Mouse (Mus musculus) brain, adult 2 months (tissue): ENCODE results near the gene Cldn12.

Source experiments
- DNase-seq: peaks from one replicate; pipeline ENCODE4 v3.0.0; 2011; ENCODE audit warnings: low read depth, low spot score

The Cldn12 gene

DNA sequence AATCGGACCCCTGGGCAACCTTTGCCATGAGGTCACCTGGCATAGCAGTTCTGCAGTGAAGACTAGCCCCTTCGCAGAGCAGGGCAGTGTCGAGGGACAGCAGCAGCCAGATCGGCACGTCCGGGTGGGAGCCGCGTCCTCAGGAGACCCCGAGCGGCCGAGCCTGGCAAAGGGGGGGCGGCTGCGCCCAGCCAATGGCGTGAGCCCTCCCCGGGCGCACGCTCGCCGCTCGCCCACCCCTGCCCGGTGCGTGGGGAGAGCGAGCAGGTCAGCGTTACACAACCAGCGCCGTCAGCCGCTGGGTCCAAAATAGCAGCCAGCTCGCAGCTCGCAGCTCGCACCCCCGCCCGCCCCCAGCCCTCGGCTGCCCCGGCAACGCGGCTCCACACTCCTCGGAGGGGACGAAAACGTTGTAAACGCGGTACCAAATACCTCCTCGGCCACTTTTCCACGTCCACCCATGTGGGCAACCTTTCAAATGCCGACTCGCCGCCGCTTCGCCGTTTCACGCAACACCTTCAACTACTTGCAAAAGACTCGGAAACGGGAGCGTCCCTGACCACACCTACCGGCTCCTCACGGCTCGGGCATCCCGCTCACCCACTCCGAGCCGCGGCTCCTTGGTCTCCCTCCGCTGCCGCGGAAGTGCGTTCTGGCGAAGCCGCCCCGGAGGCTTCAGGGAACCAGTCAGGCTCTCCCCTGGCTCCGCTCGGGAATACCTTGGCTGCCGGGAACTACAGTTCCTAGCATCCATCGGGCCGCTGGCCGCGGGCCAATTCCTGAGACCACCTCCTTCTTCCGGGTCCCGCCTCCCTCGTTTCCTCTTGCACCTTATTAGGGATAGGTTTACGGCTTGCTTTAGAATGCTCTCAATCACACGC lies at the start of gene Cldn12:
Cldn12 (minus strand) TSS at position 763 of the 881 bp plus-strand sequence.
- DNase-seq = peak; percentile 99

DNA sequence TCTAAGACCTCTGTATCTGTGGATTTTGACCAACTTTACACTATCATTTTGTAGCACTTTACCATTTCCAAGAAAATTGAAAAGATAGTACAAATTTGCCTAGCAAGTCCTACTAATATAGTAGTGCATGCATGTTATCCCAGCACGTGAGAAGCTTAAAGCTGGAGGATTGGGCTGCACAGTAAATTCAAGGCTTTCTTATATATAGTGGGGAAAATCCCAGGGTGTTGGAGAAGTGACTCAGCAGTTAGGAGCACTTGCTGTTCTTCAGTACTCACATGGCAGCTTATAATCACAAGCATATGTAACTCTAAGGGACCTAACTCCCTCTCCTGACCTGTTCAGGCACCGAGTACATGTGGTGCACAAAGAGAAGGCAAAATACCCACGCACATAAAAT lies 47.7 kb upstream of the Cldn12 start:
- DNase-seq = no peak

DNA sequence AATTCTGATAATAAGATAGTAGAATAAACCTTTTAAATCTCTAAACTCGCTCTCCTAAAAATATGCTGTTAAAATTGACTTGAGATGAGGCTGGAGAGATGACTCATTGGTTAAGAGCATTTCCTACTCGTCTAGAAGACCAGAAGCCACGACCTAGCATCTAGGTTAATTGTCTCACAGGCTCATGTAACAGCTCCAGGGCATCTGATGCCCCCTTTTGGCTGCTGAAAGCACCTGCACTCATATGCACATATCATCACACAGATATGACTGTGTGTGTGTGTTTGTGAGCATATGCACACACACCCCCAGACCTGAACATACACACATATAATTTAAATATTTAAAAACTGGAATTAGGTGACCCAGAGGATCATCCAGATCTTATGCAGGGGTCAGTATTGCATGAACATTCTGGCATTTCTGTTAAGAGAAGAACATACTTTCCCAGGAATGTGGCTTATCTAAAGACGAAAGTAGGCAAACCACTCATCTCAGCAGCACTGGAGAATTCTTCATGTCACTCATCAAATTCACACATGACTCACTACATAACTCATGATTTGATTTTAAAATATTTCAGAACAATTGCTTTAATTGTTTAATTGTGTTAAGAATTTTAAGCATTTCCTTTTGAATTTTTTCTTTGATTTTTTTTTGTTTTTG lies 46.4 kb upstream of the Cldn12 start:
- no peak for DNase-seq

DNA sequence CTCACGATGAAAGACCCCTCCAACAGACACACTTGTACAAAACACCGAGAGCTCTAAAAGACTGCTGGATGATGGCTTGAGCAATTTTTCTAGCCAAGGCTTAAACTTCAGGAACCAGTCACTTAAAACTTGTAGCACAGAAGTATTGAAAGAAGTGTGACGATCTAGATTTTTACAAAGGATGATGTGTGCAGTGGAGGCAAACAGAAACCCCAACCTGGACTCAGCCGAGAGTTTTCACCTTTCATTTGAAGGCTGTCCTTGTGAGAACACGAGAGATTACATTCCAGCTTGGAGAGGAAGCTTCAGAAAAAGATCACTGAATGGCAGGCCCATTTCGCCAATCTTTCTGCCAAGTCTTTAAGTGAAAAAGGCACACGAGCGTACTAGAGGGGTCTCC lies 45.0 kb upstream of the Cldn12 start:
- no peak for DNase-seq

DNA sequence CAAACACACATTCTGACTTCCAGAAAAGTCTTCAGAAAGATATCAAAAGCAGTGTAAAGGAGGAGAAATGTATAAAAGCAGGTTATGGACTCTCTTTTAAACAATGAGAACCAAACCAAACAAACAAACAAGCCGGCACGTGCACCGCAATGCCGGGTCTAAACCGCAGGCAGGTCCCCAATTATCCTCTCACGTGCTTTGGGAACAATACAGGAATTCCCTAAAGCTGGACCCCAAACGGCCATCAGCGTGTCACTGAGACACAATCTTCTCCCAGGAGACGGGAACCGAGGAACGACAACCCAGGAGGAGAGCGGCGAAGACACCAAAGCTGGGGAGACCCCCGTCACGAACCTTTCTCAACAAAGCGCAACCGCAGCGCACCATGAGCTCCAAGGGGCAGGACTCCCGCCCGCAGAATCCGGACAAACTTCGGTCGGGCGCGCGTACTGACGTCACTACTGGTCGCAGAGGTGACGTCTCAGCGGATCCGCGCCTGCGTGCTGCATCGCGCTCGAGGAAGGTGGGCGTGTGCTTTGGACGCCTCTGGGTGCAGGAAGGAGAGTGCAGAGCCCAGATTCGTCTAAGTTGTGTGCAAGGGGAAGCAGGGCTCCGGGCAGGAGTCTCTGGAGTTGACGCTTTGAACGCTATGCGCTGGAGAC lies 44.5 kb upstream of the Cldn12 start, which contains the start of gene Gtpbp10:
Gtpbp10 (minus strand) TSS at position 460 of the 662 bp plus-strand sequence.
- peak; percentile 96 for DNase-seq

DNA sequence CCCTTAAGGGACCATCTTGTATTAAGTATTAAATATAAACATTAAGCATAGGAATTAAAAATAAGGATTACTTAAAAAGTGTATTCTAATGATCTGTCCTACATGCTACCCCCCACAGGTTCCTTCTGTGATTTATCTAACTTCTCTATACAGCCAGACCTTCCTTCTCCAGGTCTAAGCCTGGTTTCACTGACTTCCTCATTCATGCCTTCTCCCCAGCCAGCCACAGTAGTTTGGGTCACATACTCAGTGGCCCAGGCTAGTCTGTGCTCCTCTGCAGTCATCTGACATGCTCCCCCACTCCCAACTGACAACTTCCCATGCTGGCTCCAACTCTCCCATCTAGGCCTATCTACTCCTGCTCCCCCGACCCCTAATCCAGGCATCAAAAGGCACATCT lies 36.4 kb upstream of the Cldn12 start:
- no peak for DNase-seq

DNA sequence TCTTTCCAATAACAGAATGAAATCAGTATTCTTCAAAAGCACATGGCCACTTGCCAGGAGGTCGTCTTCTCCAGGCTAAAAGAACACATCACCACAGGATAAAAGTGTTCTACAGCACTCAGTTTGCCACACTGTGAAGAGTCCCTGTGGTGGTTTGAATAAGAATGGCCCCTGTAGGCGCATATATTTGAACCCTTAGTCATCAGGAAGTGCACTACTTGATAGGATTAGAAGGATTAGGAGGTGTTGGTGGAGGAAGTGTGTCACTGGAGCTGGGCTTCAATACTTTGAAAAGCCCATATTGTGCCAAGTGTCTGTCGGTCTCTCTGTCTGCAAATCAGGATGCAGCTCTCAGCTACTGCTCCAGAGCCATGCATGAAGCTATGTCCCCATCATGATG lies 25.6 kb upstream of the Cldn12 start:
- DNase-seq = no peak

DNA sequence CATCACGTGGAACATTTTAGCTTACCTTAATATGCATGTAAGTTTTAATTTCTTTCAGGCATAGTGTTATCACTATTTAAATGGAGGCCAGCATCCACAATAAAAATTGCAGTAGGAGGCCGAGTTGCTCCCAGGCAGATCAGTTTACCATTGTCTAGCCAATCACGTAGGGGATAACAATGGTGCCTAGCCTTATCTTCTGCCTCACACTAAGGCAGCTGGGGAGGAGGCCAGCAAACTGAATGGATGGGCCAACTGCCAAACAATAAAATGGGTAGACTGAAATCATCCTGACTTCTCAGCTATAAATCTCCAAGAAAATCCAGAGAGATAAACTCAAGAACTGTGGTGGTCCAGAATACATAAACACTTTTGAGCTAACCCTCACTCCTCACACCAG lies 25.0 kb upstream of the Cldn12 start:
- DNase-seq = no peak

DNA sequence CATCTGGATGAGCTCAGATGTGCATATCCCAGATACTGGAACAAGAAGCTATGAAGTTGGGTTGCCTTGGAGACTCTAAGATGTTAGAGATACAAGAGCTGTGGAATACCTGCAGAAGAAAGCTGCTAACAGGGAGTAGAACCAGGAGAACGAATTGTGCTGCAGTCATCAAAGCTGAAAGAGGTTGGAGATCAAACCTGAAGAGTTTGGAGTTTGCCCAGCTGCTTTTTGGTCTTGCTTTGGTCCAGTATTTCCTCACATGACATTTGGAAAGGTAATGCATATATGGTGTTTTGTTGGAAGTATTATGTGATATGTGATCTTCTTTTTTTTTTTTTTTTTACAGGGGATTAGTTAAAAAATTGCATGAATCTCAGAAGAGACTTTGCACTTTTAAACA lies 21.4 kb upstream of the Cldn12 start:
- no peak for DNase-seq

DNA sequence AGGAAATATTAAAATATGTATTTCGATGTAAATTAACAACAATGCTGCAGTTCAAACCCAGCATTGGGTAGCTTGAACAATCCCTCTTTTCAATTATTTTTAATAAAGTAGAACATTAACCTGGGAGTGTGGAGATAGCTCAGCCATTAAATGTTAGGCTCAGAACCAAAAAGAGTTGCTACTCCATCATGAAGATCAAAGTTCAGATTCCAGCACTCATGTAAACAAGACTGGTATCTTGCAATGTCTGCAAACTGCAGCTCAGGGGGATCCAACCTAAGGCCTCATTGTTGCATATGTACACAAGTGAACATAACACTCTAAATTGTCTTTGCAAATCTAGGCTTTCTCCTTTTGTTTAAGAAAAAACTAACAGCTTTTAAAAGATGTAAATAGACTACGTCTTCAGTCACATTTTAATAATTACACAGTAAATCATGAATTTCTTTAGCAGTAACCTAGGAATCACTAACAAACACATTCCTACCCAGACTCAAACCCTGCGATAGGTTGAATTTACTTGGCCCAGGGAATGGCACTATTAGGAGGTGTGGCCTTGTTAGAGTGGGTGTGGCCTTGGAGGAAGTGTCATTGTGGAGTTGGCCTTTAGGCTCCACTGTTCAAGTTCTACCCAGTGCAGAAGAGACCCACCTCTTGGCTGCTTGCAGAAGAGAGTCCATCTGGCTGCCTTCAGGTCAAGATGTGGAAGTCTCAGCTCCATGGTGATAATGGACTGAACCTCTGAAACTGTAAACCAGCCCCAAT lies 19.1 kb upstream of the Cldn12 start:
- DNase-seq = no peak

DNA sequence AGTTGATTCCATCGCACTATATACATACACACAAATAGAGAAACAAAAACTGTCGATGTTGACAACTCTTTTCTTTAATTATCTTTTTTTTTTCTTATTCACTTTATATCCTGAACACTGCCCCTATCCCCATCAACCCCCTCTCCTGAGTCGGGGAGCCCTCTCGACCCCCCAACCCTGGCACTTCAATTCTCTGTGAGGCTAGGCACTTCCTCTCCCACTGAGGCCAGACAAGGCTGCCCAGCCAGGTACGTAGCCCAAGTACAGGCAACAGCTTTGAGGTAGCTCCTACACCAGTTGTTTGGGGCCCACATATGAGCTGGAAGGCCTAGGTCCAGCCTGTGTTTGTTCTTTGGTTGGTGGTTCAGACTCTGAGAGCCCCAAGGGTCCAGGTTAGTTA lies 653 bp upstream of the Cldn12 start:
- DNase-seq = no peak

DNA sequence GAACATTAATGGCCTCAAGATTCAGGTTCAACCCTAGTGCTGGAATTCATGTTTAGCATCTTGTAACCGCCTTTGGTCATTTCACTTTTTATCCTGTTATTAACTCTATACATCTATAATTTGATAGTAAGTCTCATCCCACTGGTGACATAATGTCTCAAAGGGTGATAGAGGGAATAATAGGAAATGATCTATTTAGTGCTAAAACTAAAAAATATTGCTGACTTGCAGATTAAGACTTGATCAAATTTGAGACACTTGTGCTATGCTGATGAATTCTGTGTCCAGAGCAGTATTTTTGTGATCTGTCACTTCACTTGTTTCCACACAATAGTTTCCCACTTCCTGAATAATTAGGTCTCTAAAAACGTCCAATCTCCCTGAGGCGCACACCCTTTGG lies 3.4 kb downstream of the Cldn12 start:
- no peak for DNase-seq

DNA sequence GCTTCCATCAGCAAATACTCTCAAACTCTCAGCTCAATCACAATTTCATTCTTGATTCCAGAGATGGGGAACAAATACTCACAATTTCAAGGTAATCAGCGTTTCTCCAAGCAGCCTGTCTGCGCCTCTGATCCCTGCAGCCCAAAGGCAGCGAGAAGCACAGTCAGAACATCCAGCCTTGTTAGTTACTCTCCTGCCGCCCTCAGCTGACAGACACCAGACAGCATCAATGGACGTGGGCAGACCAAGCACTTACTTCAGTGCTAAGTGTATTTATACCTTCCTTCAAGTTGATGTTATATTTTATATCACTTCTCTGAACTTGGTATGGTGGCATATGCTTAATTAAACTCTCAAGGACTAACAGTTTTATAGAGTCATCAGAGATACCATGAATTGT lies 3.8 kb downstream of the Cldn12 start:
- peak; percentile 65 for DNase-seq

DNA sequence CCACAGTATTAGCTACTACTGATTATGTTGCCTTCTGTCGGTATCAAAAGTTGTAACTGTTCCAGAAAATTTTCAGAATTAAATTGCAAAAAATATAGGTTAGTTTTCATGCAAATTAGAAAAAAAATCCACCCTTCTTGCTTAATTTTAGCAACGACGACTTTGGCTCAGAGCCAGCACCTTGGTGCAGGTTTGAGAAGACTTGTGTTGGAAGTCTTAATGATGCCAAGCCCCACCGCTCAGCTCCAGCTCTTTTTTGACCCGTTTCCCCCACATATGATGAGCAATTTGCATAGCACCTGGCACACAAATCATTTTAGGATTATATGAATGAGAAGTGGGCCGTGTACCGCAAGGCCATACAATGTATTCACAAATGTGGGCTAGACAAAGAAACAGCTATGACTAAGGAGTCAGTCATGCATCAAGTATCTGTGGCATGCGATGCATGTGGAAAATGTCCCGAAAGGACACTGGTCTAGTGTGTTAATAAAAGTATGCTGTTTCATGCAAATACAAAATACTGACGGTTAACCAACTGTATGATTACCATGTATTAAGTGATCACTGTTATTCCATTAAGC lies 4.4 kb downstream of the Cldn12 start:
- DNase-seq = peak; percentile 51

DNA sequence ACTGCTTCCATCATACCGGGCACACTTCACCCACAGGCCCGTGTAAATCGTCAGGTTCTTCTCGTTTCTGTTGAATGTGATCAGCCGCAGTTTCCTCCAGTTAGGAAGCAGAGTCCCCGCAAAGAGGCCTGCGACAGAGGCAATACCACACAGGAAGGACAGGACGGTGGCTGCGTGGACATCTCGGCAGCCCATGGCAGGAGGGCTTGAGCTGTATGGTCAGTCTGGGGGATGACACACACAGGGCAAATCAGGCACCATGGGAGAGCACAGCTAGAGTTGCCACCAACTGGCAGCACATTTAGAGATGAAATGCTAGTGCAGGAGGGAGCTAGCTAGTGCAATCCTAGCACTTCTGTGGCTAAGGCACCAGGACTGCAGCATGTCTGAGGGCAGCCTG lies 6.5 kb downstream of the Cldn12 start:
- no peak for DNase-seq

DNA sequence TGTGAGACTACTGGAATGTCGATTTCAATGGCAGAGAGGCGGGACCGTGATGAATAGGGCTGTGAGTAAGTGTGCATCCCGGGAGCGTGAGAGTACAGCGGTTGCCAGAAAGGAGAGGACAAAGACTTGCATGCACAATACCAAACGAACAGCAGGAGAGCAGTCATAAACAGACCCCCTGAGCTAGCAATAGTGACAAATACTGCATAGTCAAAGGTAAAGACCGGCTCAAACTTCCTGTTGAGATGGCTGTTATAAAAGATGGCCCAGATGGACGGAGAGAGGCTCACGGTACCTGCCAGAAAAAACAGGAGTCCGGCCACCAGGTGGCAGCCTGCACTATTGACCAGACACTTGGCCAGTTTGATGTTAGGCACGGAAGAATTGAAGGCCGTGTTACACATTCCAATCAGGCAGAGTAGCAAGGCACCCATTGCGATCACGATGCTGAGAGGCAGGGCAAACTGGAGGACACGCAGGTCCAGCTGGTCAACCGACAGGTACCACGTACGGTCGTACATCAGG lies 7.0 kb downstream of the Cldn12 start:
- peak; percentile 90 for DNase-seq

DNA sequence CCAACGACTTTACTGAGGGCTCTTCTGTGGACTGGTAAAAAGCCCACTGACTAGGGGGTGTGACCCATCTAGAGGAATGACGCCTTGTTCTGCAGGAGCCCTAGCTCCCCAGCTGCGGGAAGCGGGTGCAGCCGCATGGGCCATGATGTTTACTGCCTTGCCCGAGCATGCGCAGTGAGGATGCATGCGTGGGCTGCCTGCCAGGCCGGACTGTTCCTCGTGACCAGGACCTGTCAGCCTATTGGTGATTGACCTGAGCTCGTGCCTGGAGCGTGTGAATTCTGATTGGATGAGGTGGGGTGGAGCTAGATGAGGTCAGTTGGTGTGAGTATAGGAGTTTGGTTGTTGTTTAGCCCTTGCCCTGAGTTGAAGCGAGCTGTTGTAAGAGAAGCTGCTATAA lies 10.3 kb downstream of the Cldn12 start:
- DNase-seq = no peak

DNA sequence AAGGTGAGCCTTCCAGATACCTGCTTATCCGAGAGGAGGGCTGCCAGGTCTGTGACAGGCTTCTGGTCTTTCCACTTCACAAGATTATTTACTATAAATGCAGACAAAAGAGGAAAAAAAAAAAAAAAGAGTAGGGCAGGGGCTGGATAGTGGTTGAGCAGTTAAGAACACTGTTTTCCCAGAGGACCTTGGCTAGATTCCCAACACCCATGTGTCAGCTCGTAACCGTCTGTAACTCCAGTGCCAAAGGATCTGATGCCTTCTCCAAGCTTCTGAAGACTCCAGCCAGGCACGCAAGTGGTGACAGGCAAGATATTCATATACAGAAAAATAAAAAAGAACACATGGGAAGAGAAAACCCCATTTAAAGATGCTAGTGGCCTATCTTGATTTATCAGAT lies 11.4 kb downstream of the Cldn12 start:
- DNase-seq = no peak

DNA sequence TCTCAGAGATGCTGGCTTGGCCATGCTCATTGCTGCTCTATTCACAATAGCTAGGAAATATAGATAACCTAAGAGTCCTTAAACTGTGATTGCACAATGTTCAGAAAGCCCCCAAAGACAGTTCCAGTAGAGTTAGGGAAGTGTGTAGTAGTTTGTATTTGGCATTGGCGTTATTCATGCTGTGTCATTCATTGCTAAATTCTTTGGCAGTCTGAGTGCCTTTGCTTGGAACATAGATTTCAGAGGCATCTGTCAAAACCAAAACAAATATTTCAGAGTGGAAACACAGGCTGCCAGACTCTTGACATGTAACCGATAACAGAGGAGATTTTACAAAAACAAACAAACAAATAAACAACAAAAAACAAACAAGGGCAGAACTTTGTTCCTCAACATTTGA lies 13.2 kb downstream of the Cldn12 start:
- no peak for DNase-seq

DNA sequence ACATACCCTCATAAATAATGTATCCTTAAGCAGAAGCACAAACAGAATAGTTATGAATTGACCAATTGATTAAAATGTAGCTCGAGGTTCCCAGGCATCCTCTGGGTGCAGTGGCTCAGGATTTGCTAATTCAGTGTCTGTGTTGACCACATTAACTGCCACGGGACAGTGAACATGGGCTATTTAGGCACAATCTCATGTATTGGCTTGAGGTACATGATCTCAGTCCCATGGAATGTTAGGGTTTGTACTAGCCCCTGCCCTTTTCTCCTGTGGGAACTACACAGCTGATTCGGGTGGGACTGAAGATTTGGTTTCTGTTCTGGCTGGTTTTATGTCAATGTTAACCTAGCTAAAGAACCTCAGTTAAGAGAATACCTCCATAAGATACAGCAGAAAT lies 18.4 kb downstream of the Cldn12 start:
- DNase-seq = no peak

DNA sequence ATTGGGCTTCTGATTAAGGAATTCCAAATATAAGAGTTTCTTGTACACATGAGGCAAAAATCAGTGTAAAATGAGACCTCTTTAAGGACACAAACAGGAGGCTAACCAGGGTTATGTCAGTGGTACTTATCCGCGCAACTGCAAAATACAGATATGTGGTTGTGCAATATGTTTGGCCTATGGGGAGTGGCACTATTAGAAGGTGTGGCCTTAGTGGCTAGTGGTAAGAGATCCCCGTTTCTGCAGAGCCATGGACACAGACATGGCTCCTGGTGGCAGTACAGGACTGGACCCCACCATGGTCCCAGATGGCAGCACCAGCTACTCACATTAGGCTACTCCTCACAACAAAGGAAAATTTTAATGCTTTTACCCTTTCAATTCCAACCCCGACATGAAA lies 19.7 kb downstream of the Cldn12 start:
- no peak for DNase-seq
